Mouse (Mus musculus) liver, postnatal 0 days (tissue): ENCODE results near the gene Ank. TPM values are rescaled to one million over a fixed set of nuclear protein-coding genes. Genes with fewer than 3 reads are reported as not detected.

Experiments used
- ATAC-seq: fragments of 200-750 bp; cut with Nextera tagmentation; 2 replicates; pipeline ENCODE4 v1.8.0; 2017; ENCODE audit warnings: mild to moderate bottlenecking, moderate library complexity
- DNase-seq: peaks from one replicate; pipeline ENCODE4 v3.0.0-alpha.2; 2016
- H3K27ac ChIP-seq: fragments of 300-500 bp; sonication (generic); 2 replicates; pipeline ENCODE4 v1.5.1; 2014; ENCODE audit warnings: antibody characterized with exemption, moderate library complexity, mild to moderate bottlenecking, low read depth
- H3K27me3 ChIP-seq: fragments of 300-500 bp; sonication (generic); 2 replicates; pipeline ENCODE4 v1.6.1; 2014; ENCODE audit warnings: low read length, control low read depth, mixed read lengths; ENCODE audit not compliant: insufficient read depth
- H3K36me3 ChIP-seq: fragments of 300-500 bp; sonication (generic); replicated peaks from 2 replicates; pipeline ENCODE4 v1.6.1; 2014; ENCODE audit warnings: mild to moderate bottlenecking, control low read depth, low read length, moderate library complexity, mixed read lengths; ENCODE audit not compliant: insufficient read depth
- H3K4me1 ChIP-seq: fragments of 300-500 bp; sonication (generic); 2 replicates; pipeline ENCODE4 v1.6.1; 2014; ENCODE audit warnings: antibody characterized with exemption, mild to moderate bottlenecking, control low read depth; ENCODE audit not compliant: insufficient read depth
- H3K4me2 ChIP-seq: fragments of 300-500 bp; sonication (generic); 2 replicates; pipeline ENCODE4 v1.6.1; 2014; ENCODE audit warnings: low read depth, mild to moderate bottlenecking, low read length, moderate library complexity, mixed read lengths
- H3K4me3 ChIP-seq: fragments of 300-500 bp; sonication (generic); 2 replicates; pipeline ENCODE4 v1.5.1; 2014; ENCODE audit warnings: low read depth, low read length
- H3K9ac ChIP-seq: fragments of 300-500 bp; sonication (generic); replicated peaks from 2 replicates; pipeline ENCODE4 v1.6.1; 2014; ENCODE audit warnings: mild to moderate bottlenecking, moderate library complexity
- H3K9me3 ChIP-seq: fragments of 300-500 bp; sonication (generic); 2 replicates; pipeline ENCODE4 v1.6.1; 2016; ENCODE audit warnings: mild to moderate bottlenecking, control low read depth, low read length, mixed read lengths
- CTCF ChIP-seq: sonication (generic); IDR thresholded peaks from 2 replicates; pipeline ENCODE4 v1.5.1; 2016; ENCODE audit warnings: antibody characterized with exemption, low read depth
- EP300 ChIP-seq: IDR thresholded peaks from 2 replicates; pipeline ENCODE4 v1.6.1; 2016; ENCODE audit warnings: antibody characterized with exemption, low read depth, mild to moderate bottlenecking
- WGBS: fragments of 180-500 bp; shearing (Covaris S2); extraction: QIAGEN DNeasy Blood & Tissue Kit; methylation state at CpG from one replicate; pipeline ENCODE4 v1.1.7; 2014; ENCODE audit not compliant: insufficient replicate concordance; 5-methylcytosine and 5-hydroxymethylcytosine counted together
- polyA plus RNA-seq: library from polyadenylated mRNA; unstranded; fragments of >200 nt; fragmentation: Nextera tagmentation; extraction: Ambion mirVana; gene quantifications from 2 replicates; pipeline ENCODE4 v1.2.1, GENCODE M21; 2015

Gene Ank
- polyA plus RNA-seq, 1 experiment from 2014 or later, result 7.8 TPM

DNA sequence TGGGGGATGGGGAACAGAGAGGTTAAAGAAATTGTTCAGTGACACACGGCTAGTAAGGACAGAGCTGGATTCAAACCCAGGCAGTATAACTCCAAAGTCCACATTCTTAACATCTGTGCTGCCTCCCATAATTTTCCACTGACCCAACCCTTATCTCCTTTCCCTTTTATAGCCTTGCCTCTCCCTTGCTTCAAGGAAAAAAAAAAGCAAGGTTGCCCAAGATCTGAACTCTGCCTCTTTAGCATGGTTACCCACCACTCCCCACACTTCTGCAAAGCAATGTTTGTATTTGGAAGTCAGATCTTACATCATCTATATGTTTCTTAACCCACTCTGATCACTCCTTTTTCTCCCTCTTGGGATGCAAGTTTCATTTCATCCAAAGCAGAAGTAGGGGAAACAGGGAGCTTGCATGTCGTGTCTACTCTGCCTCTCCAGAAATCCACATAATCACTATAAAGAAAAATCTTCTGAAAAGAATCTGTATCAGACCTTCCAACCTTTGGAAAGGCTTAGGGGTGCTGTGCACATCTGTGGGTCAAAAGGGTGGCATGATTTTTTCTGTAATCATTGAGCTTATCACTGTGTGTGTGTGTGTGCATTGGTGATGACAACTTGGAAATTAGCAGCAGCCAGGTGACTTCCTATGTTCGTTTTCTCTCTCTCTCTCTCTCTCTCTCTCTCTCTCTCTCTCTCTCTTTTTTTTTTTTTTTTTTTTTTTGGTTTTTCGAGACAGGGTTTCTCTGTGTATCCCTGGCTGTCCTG, 33.4 kb upstream of the Ank start:
- no peaks in the 10 kb centered on the region for H3K9me3 ChIP-seq
- TF ChIP-seq CTCF, result no peak
- TF ChIP-seq EP300, result no peak
- no peak overlapping the region for H3K4me3 ChIP-seq
- H3K27ac ChIP-seq, result no peak overlapping the region
- no peaks in the 10 kb centered on the region for H3K27me3 ChIP-seq
- ATAC-seq, result no peak
- H3K4me2 ChIP-seq, result no peak overlapping the region
- H3K36me3 ChIP-seq, result no peaks in the 10 kb centered on the region
- WGBS, result 55% methylated on average over 3 of the region's 4 CpGs
- DNase-seq, result no peak
- H3K4me1 ChIP-seq, result no peaks in the 10 kb centered on the region
- no peak overlapping the region for H3K9ac ChIP-seq

DNA sequence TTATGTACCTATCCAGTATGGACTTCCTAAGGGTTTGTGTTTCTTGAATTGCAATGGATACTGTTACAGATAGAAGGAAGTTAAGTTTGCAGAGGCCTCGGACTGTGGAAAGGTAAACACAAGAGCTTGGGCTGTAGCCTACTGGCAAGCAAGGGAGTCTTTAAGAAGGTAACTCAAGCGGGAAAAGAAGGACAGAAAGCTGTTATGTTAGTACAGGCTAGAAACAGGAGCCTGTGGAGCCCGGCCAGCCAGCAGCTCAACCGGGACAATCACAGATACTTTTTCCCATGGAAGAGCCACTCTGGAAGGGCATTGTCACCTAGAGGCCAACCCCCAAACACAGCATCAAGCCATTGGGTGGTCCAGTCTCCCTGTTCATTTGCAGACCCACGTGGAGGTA, 31.1 kb upstream of the Ank start:
- Histone ChIP-seq H3K9ac (no peak overlapping the region), H3K4me3 (no peak overlapping the region), H3K4me2 (no peak overlapping the region), H3K4me1 (no peaks in the 10 kb centered on the region), H3K27ac (no peak overlapping the region), H3K9me3 (no peaks in the 10 kb centered on the region), H3K36me3 (no peaks in the 10 kb centered on the region), H3K27me3 (no peaks in the 10 kb centered on the region)
- 75% methylated on average over 5 of the region's 5 CpGs for WGBS
- ATAC-seq (no peak), DNase-seq (no peak)
- TF ChIP-seq EP300, result no peak
- TF ChIP-seq CTCF, result no peak

- Histone ChIP-seq H3K4me2 (no peak overlapping the region), H3K27ac (no peak overlapping the region), H3K36me3 (no peaks in the 10 kb centered on the region), H3K4me1 (no peaks in the 10 kb centered on the region), H3K9ac (no peak overlapping the region), H3K4me3 (no peak overlapping the region), H3K27me3 (no peaks in the 10 kb centered on the region), H3K9me3 (no peaks in the 10 kb centered on the region)
- no peak for ATAC-seq
- WGBS, result 73% methylated on average over 4 of the region's 4 CpGs
- no peak for DNase-seq
- TF ChIP-seq EP300 (no peak), CTCF (no peak)
Measured at GRCm38 (mm10) chr15:27436194-27436593, 30.3 kb upstream of the Ank start.

GRCm38 (mm10) chr15:27441053-27441452, 25.4 kb upstream of the Ank start:
- H3K27ac ChIP-seq, result no peak overlapping the region
- TF ChIP-seq EP300 (no peak), CTCF (no peak)
- DNase-seq, result no peak
- H3K36me3 ChIP-seq, result no peaks in the 10 kb centered on the region
- no peaks in the 10 kb centered on the region for H3K9me3 ChIP-seq
- no peak overlapping the region for H3K9ac ChIP-seq
- ATAC-seq, result no peak
- no peaks in the 10 kb centered on the region for H3K27me3 ChIP-seq
- peaks cover 11% of the 10 kb centered on the region; the same call in 1 of the 2 replicates for H3K4me1 ChIP-seq
- WGBS, result 85% methylated on average over 6 of the region's 7 CpGs
- H3K4me2 ChIP-seq, result no peak overlapping the region
- H3K4me3 ChIP-seq, result no peak overlapping the region

DNA sequence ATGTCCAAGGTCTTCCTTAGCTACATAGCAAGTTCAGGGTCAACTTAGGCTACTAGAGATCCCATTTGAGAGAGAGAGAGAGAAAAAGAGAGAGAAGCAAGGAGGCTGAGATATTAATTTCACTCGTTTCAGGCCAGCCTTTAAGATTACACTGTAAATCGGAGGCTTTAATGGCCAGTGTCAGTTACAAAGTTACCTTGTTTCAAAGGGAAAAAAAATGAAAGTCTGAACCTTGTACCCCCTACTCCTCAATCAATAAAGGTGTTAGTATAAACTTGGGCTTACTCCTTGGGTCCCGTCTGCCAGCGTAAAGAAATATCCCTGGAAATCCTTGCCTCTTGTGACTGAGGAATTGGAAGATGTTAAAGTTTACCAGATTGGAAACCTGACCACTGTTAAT, 24.9 kb upstream of the Ank start:
- ATAC-seq (no peak), DNase-seq (no peak)
- Histone ChIP-seq H3K9ac (no peak overlapping the region), H3K9me3 (no peaks in the 10 kb centered on the region), H3K27ac (no peak overlapping the region), H3K36me3 (no peaks in the 10 kb centered on the region), H3K4me3 (no peak overlapping the region), H3K4me1 (peaks cover 11% of the 10 kb centered on the region; the same call in 1 of the 2 replicates), H3K27me3 (no peaks in the 10 kb centered on the region), H3K4me2 (no peak overlapping the region)
- WGBS, result 75% methylated on average over 4 of the region's 4 CpGs
- no peak for TF ChIP-seq EP300
- no peak for TF ChIP-seq CTCF

DNA sequence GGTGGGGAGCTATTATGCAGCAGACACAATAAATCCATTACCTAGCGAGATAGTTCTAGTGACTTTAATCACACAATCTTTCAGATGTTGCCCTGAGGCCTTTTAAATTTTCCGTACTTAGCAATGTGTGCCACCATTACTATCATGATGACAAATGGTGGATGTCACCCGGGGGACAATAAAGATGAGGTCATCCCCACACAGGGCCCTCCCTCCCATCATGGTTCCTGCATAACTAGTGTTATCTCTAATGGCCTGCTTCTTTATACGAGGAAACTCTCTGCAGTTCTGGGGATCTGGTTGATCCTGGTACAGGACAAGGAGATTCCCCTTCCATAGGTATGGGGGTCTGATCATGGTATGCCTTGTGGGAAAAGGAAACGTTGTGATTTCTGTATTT, 24.5 kb upstream of the Ank start:
- no peaks in the 10 kb centered on the region for H3K9me3 ChIP-seq
- TF ChIP-seq EP300 (no peak), CTCF (no peak)
- H3K4me1 ChIP-seq, result peaks cover 11% of the 10 kb centered on the region; the same call in 1 of the 2 replicates
- no peaks in the 10 kb centered on the region for H3K27me3 ChIP-seq
- H3K27ac ChIP-seq, result no peak overlapping the region
- no peak overlapping the region for H3K4me2 ChIP-seq
- no peak overlapping the region for H3K9ac ChIP-seq
- 59% methylated on average over 5 of the region's 5 CpGs for WGBS
- H3K36me3 ChIP-seq, result no peaks in the 10 kb centered on the region
- no peak for ATAC-seq
- no peak overlapping the region for H3K4me3 ChIP-seq
- DNase-seq, result no peak
